9 mouse cellular contexts compared by ENCODE assay signal in genomic region chr12:80379393-80379792, GRCm38 (mm10). TPM values are rescaled to one million over a fixed set of nuclear protein-coding genes. Genes with fewer than 3 reads are reported as not detected.
DNase-seq lines count a peak whose midpoint lies in the region; ATAC-seq and TF ChIP-seq lines count a peak whose summit lies in the region.
"Had no signal": no experiment of that assay in that cellular context is flagged by ENCODE, and none has a peak within 500 bp of the region (broad histone marks: within the 10 kb centered on the region; RNA-seq: fewer than 3 reads in every experiment).

No protein-coding gene starts in this region.

- H3K4me2 ChIP-seq in midbrain, embryonic 12.5 days (replicated peaks): no peak overlapping the region
- no peak overlapping the region for H3K4me2 ChIP-seq in midbrain, embryonic 11.5 days
- no peak overlapping the region for H3K4me2 ChIP-seq in heart, embryonic 11.5 days

- TF ChIP-seq POLR2A in small intestine, adult 2 months (IDR thresholded peaks at IDR 0.05; ENCODE audit: low read depth, low read length): no peak

- H3K27me3 ChIP-seq in midbrain, embryonic 12.5 days: no peaks in the 10 kb centered on the region
- no peaks in the 10 kb centered on the region for H3K27me3 ChIP-seq in midbrain, embryonic 11.5 days (ENCODE audit: control insufficient read depth, insufficient read depth, low read length)
- H3K27me3 ChIP-seq in heart, embryonic 11.5 days (ENCODE audit: control insufficient read depth, insufficient read depth, low read length): no peaks in the 10 kb centered on the region
- no peaks in the 10 kb centered on the region for H3K27me3 ChIP-seq in small intestine, adult 2 months (ENCODE audit: control insufficient read depth, insufficient read depth, low read length)

- H3K4me3 ChIP-seq in midbrain, embryonic 12.5 days: no peak overlapping the region
- no peak overlapping the region for H3K4me3 ChIP-seq in midbrain, embryonic 11.5 days (ENCODE audit: low read depth, low read length)
- no peak overlapping the region for H3K4me3 ChIP-seq in heart, embryonic 11.5 days (ENCODE audit: low read depth, low read length)
- no peak overlapping the region for H3K4me3 ChIP-seq in small intestine, adult 2 months (ENCODE audit: low read depth, low read length)

- no peaks in the 10 kb centered on the region for H3K9me3 ChIP-seq in midbrain, embryonic 12.5 days
- H3K9me3 ChIP-seq in midbrain, embryonic 11.5 days (ENCODE audit: control insufficient read depth, low read length): no peaks in the 10 kb centered on the region
- no peaks in the 10 kb centered on the region for H3K9me3 ChIP-seq in heart, embryonic 11.5 days (replicated peaks; ENCODE audit: control insufficient read depth, low read length)

- no peak for TF ChIP-seq CTCF in small intestine, adult 2 months (IDR thresholded peaks at IDR 0.05; ENCODE audit: extremely low read depth, insufficient read length, insufficient replicate concordance, low read depth, low read length)

- ATAC-seq in cerebellum, adult (ENCODE audit: insufficient number of reproducible peaks, low FRiP score, low TSS enrichment): no peak
- ATAC-seq in midbrain, embryonic 12.5 days (ENCODE audit: low FRiP score, low read depth): no peak
- ATAC-seq in midbrain, embryonic 11.5 days (ENCODE audit: low FRiP score): no peak
- ATAC-seq in heart, embryonic 11.5 days (replicated peaks; ENCODE audit: insufficient number of reproducible peaks, low FRiP score, low TSS enrichment): no peak
- ATAC-seq: liver, postnatal 0 days had no signal

- WGBS in midbrain, embryonic 12.5 days: 88% methylated on average over 4 of the region's 4 CpGs
- WGBS in midbrain, embryonic 11.5 days: 81% methylated on average over 4 of the region's 4 CpGs
- WGBS in heart, embryonic 11.5 days (ENCODE audit: insufficient replicate concordance): 79% methylated on average over 4 of the region's 4 CpGs
- 58% methylated on average over 4 of the region's 4 CpGs for WGBS in small intestine, adult 2 months

- H3K9ac ChIP-seq in midbrain, embryonic 12.5 days (replicated peaks): no peak overlapping the region
- H3K9ac ChIP-seq in midbrain, embryonic 11.5 days (ENCODE audit: low read length): no peak overlapping the region
- no peak overlapping the region for H3K9ac ChIP-seq in heart, embryonic 11.5 days (ENCODE audit: low read depth, low read length)
- H3K9ac ChIP-seq: liver, postnatal 0 days had no signal

- peaks cover 12% of the 10 kb centered on the region for H3K4me1 ChIP-seq in midbrain, embryonic 12.5 days
- no peaks in the 10 kb centered on the region for H3K4me1 ChIP-seq in midbrain, embryonic 11.5 days (ENCODE audit: control insufficient read depth, insufficient read depth, low read length)
- peaks cover 9% of the 10 kb centered on the region for H3K4me1 ChIP-seq in heart, embryonic 11.5 days (ENCODE audit: control insufficient read depth, insufficient read depth, low read length)
- 0 out of 2 replicates have a peak, but pooled peaks cover 2% of the 10 kb centered on the region for H3K4me1 ChIP-seq in small intestine, adult 2 months (ENCODE audit: control insufficient read depth, insufficient read depth, insufficient read length, low read length)

- 0 out of 2 replicates have a peak overlapping the region, but pooled peaks have one; percentile 27 for H3K27ac ChIP-seq in midbrain, embryonic 12.5 days (replicated peaks)
- no peak overlapping the region for H3K27ac ChIP-seq in midbrain, embryonic 11.5 days (ENCODE audit: low read depth, low read length)
- H3K27ac ChIP-seq in heart, embryonic 11.5 days (ENCODE audit: low read depth, low read length): peak overlapping the region; percentile 81; the same call in 1 of the 2 replicates
- 0 out of 2 replicates have a peak overlapping the region, but pooled peaks have one; percentile 5 for H3K27ac ChIP-seq in small intestine, adult 2 months (ENCODE audit: insufficient read depth, low read depth, low read length)

- H3K36me3 ChIP-seq in midbrain, embryonic 12.5 days: peaks cover 42% of the 10 kb centered on the region
- H3K36me3 ChIP-seq in midbrain, embryonic 11.5 days (ENCODE audit: control insufficient read depth, insufficient read depth, low read length): 0 out of 2 replicates have a peak, but pooled peaks cover 5% of the 10 kb centered on the region
- H3K36me3 ChIP-seq in heart, embryonic 11.5 days (ENCODE audit: control insufficient read depth, insufficient read depth, low read length): peaks cover 4% of the 10 kb centered on the region; the same call in 1 of the 2 replicates
- H3K36me3 ChIP-seq in small intestine, adult 2 months (ENCODE audit: control insufficient read depth, insufficient read depth, low read length): peaks cover 17% of the 10 kb centered on the region

- peak; percentile 28 for DNase-seq in cerebellum, adult 11-12 months
- DNase-seq in midbrain, embryonic 11.5 days (ENCODE audit: low spot score, missing footprints): no peak
- no peak for DNase-seq in lung, adult 18-20 months
- DNase-seq in right cerebral cortex, adult 18-20 months: no peak
- DNase-seq: liver, postnatal 0 days had no signal

RNA-seq across cellular contexts. Expression of gene Dcaf5, which starts 57.0 kb away (rescaled TPM):
- 26.1 and 27.5 TPM in 2 replicates for polyA plus RNA-seq in midbrain, embryonic 12.5 days (2016; fragmentation: Nextera tagmentation; extraction: Ambion mirVana)
- 12.9 and 13.5 TPM in 2 replicates for polyA plus RNA-seq in midbrain, embryonic 11.5 days (2014; fragmentation: Nextera tagmentation; extraction: Ambion mirVana)
- 8.1 and 9.0 TPM in 2 replicates for polyA plus RNA-seq in heart, embryonic 11.5 days (2014; fragmentation: Nextera tagmentation; extraction: Ambion mirVana)
- polyA plus RNA-seq in small intestine, adult 2 months (2012; rRNA removed): 8.4 and 15.2 TPM in 2 replicates
